Mouse (Mus musculus): Measurements from ENCODE around the gene Cerkl.

GRCm38 (mm10) chr2:79456575-79457349, at the start of gene Cerkl, which contains the start of gene Neurod1:
- TF ChIP-seq CTCF (IDR thresholded peaks at IDR 0.05; ENCODE audit: insufficient read depth, low read depth, low read length) (no peak), POLR2A (IDR thresholded peaks at IDR 0.05; ENCODE audit: insufficient read depth, low read depth, low read length) (no peak)

Data from olfactory bulb, adult 2 months (tissue).